Mouse (Mus musculus): ENCODE data around the gene Calm3.

GRCm38 (mm10) chr7:16946441-16947348 is 22.8 kb upstream of the Calm3 start:
- TF ChIP-seq POLR2A (IDR thresholded peaks at IDR 0.05; ENCODE audit: low read depth, low read length) (no peak), CTCF (conservative IDR thresholded peaks at IDR 0.05; ENCODE audit: insufficient read depth, insufficient read length, low read depth, low read length) (no peak)
